Mouse (Mus musculus): Measurements from ENCODE around the gene Strada. TPM values are rescaled to one million over a fixed set of nuclear protein-coding genes. Genes with fewer than 3 reads are reported as not detected.

Gene Strada
- total and polyA plus RNA-seq, 2 experiments from 2014 or later = 21.2 to 31.2 TPM

- Histone ChIP-seq H3K4me1 (ENCODE audit: insufficient read depth, low read length) (no peaks in the 10 kb centered on the region), H3K4me3 (ENCODE audit: low read depth, low read length) (no peak overlapping the region), H3K9me3 (ENCODE audit: low read length) (no peaks in the 10 kb centered on the region), H3K27me3 (ENCODE audit: insufficient read depth, low read length) (no peaks in the 10 kb centered on the region), H3K36me3 (ENCODE audit: insufficient read depth, low read length) (peaks cover 19% of the 10 kb centered on the region), H3K27ac (ENCODE audit: low read depth, low read length) (no peak overlapping the region), H3K9ac (replicated peaks; ENCODE audit: low read length, poor library complexity, severe bottlenecking) (no peak overlapping the region), H3K4me2 (ENCODE audit: low read depth, low read length, poor library complexity, severe bottlenecking) (no peak overlapping the region)
- DNase-seq (ENCODE audit: low spot score) = no peak
- TF ChIP-seq CTCF (IDR thresholded peaks at IDR 0.05) = no peak
- no peak for ATAC-seq (ENCODE audit: low FRiP score)
- 88% methylated on average over 3 of the region's 3 CpGs for WGBS
Measured at GRCm38 (mm10) chr11:106122736-106123135, 79.2 kb downstream of the Strada start.

- TF ChIP-seq CTCF (IDR thresholded peaks at IDR 0.05) = no peak
- H3K4me2 ChIP-seq (ENCODE audit: low read depth, low read length, poor library complexity, severe bottlenecking) = no peak overlapping the region
- no peaks in the 10 kb centered on the region for H3K9me3 ChIP-seq (ENCODE audit: low read length)
- H3K9ac ChIP-seq (replicated peaks; ENCODE audit: low read length, poor library complexity, severe bottlenecking) = no peak overlapping the region
- DNase-seq (ENCODE audit: low spot score) (no peak), ATAC-seq (ENCODE audit: low FRiP score) (no peak)
- 91% methylated on average over 5 of the region's 5 CpGs for WGBS
- no peak overlapping the region for H3K4me3 ChIP-seq (ENCODE audit: low read depth, low read length)
- H3K27me3 ChIP-seq (ENCODE audit: insufficient read depth, low read length) = no peaks in the 10 kb centered on the region
- no peaks in the 10 kb centered on the region for H3K4me1 ChIP-seq (ENCODE audit: insufficient read depth, low read length)
- peaks cover 23% of the 10 kb centered on the region for H3K36me3 ChIP-seq (ENCODE audit: insufficient read depth, low read length)
- no peak overlapping the region for H3K27ac ChIP-seq (ENCODE audit: low read depth, low read length)
Measured at GRCm38 (mm10) chr11:106122221-106122620, 79.7 kb downstream of the Strada start.

Other genes with a start within 250 kb of the Strada start
- gene Cyb561, start 248.8 kb downstream of the Strada start, total RNA-seq (2014; rRNA removed) = 64.2 and 69.7 TPM in 2 replicates
- gene Cyb561, start 248.8 kb downstream of the Strada start, polyA plus RNA-seq (2015; fragmentation: Nextera tagmentation; extraction: Ambion mirVana) = 76.7 and 79.6 TPM in 2 replicates
- gene Ace, start 234.2 kb downstream of the Strada start, total RNA-seq (2014; rRNA removed) = 25.1 and 27.0 TPM in 2 replicates
- 10.0 and 10.1 TPM in 2 replicates for gene Ace, start 234.2 kb downstream of the Strada start, polyA plus RNA-seq (2015; fragmentation: Nextera tagmentation; extraction: Ambion mirVana)
- gene Ace3, start 207.5 kb downstream of the Strada start, total RNA-seq (2014; rRNA removed) = not detected in 2 replicates
- gene Ace3, start 207.5 kb downstream of the Strada start, polyA plus RNA-seq (2015; fragmentation: Nextera tagmentation; extraction: Ambion mirVana) = 0.07 TPM in 1 of 2 replicates, not detected in the other
- 3.1 TPM in 2 replicates for gene Kcnh6, start 194.0 kb downstream of the Strada start, total RNA-seq (2014; rRNA removed)
- 2.8 and 3.1 TPM in 2 replicates for gene Kcnh6, start 194.0 kb downstream of the Strada start, polyA plus RNA-seq (2015; fragmentation: Nextera tagmentation; extraction: Ambion mirVana)
- 313 and 343 TPM in 2 replicates for gene Dcaf7, start 165.3 kb downstream of the Strada start, total RNA-seq (2014; rRNA removed)
- 166 and 170 TPM in 2 replicates for gene Dcaf7, start 165.3 kb downstream of the Strada start, polyA plus RNA-seq (2015; fragmentation: Nextera tagmentation; extraction: Ambion mirVana)
- 17.3 and 18.6 TPM in 2 replicates for gene Taco1, start 136.1 kb downstream of the Strada start, total RNA-seq (2014; rRNA removed)
- gene Taco1, start 136.1 kb downstream of the Strada start, polyA plus RNA-seq (2015; fragmentation: Nextera tagmentation; extraction: Ambion mirVana) = 5.1 and 5.8 TPM in 2 replicates
- 26.0 and 26.4 TPM in 2 replicates for gene Map3k3, start 117.6 kb downstream of the Strada start, total RNA-seq (2014; rRNA removed)
- 7.8 and 9.2 TPM in 2 replicates for gene Map3k3, start 117.6 kb downstream of the Strada start, polyA plus RNA-seq (2015; fragmentation: Nextera tagmentation; extraction: Ambion mirVana)
- gene Gm10840, start 41.3 kb downstream of the Strada start, total RNA-seq (2014; rRNA removed) = not detected in 2 replicates
- not detected in 2 replicates for gene Gm10840, start 41.3 kb downstream of the Strada start, polyA plus RNA-seq (2015; fragmentation: Nextera tagmentation; extraction: Ambion mirVana)
- gene Limd2, start 41.3 kb downstream of the Strada start, total RNA-seq (2014; rRNA removed) = 69.7 and 81.8 TPM in 2 replicates
- gene Limd2, start 41.3 kb downstream of the Strada start, polyA plus RNA-seq (2015; fragmentation: Nextera tagmentation; extraction: Ambion mirVana) = 122 and 141 TPM in 2 replicates
- gene Ccdc47, start 14.2 kb upstream of the Strada start, total RNA-seq (2014; rRNA removed) = 31.7 and 37.0 TPM in 2 replicates
- gene Ccdc47, start 14.2 kb upstream of the Strada start, polyA plus RNA-seq (2015; fragmentation: Nextera tagmentation; extraction: Ambion mirVana) = 88.8 and 94.9 TPM in 2 replicates
- gene Ddx42, start 14.8 kb upstream of the Strada start, total RNA-seq (2014; rRNA removed) = 39.7 and 61.7 TPM in 2 replicates
- gene Ddx42, start 14.8 kb upstream of the Strada start, polyA plus RNA-seq (2015; fragmentation: Nextera tagmentation; extraction: Ambion mirVana) = 61.4 and 64.8 TPM in 2 replicates
- gene Ftsj3, start 53.9 kb upstream of the Strada start, total RNA-seq (2014; rRNA removed) = 34.5 and 46.9 TPM in 2 replicates
- gene Ftsj3, start 53.9 kb upstream of the Strada start, polyA plus RNA-seq (2015; fragmentation: Nextera tagmentation; extraction: Ambion mirVana) = 27.5 and 27.9 TPM in 2 replicates
- 76.1 and 88.4 TPM in 2 replicates for gene Psmc5, start 54.0 kb upstream of the Strada start, total RNA-seq (2014; rRNA removed)
- gene Psmc5, start 54.0 kb upstream of the Strada start, polyA plus RNA-seq (2015; fragmentation: Nextera tagmentation; extraction: Ambion mirVana) = 280 and 290 TPM in 2 replicates
- gene Smarcd2, start 70.8 kb upstream of the Strada start, total RNA-seq (2014; rRNA removed) = 11.7 and 27.5 TPM in 2 replicates
- 6.8 and 7.6 TPM in 2 replicates for gene Smarcd2, start 70.8 kb upstream of the Strada start, polyA plus RNA-seq (2015; fragmentation: Nextera tagmentation; extraction: Ambion mirVana)
- 0.22 and 0.24 TPM in 2 replicates for gene Tcam1, start 74.5 kb upstream of the Strada start, total RNA-seq (2014; rRNA removed)
- gene Tcam1, start 74.5 kb upstream of the Strada start, polyA plus RNA-seq (2015; fragmentation: Nextera tagmentation; extraction: Ambion mirVana) = 0.10 and 0.20 TPM in 2 replicates
- 1.3 TPM in 1 of 2 replicates, not detected in the other for gene Gh, start 99.7 kb upstream of the Strada start, total RNA-seq (2014; rRNA removed)
- gene Gh, start 99.7 kb upstream of the Strada start, polyA plus RNA-seq (2015; fragmentation: Nextera tagmentation; extraction: Ambion mirVana) = not detected in 2 replicates
- gene Cd79b, start 112.6 kb upstream of the Strada start, total RNA-seq (2014; rRNA removed) = 0.38 and 1.9 TPM in 2 replicates
- gene Cd79b, start 112.6 kb upstream of the Strada start, polyA plus RNA-seq (2015; fragmentation: Nextera tagmentation; extraction: Ambion mirVana) = 1.1 and 1.2 TPM in 2 replicates
- gene Scn4a, start 151.1 kb upstream of the Strada start, total RNA-seq (2014; rRNA removed) = 0.05 TPM in 1 of 2 replicates, not detected in the other
- 0.02 TPM in 1 of 2 replicates, not detected in the other for gene Scn4a, start 151.1 kb upstream of the Strada start, polyA plus RNA-seq (2015; fragmentation: Nextera tagmentation; extraction: Ambion mirVana)
- 0.33 and 1.6 TPM in 2 replicates for gene Prr29, start 163.3 kb upstream of the Strada start, total RNA-seq (2014; rRNA removed)
- gene Prr29, start 163.3 kb upstream of the Strada start, polyA plus RNA-seq (2015; fragmentation: Nextera tagmentation; extraction: Ambion mirVana) = 0.38 TPM in 1 of 2 replicates, not detected in the other
- 11.9 and 15.5 TPM in 2 replicates for gene Icam2, start 185.9 kb upstream of the Strada start, total RNA-seq (2014; rRNA removed)
- 7.4 and 8.7 TPM in 2 replicates for gene Icam2, start 185.9 kb upstream of the Strada start, polyA plus RNA-seq (2015; fragmentation: Nextera tagmentation; extraction: Ambion mirVana)

Measured in midbrain, postnatal 0 days (tissue).